ENCODE assay signal across 12 mouse cellular contexts in the genomic region with DNA sequence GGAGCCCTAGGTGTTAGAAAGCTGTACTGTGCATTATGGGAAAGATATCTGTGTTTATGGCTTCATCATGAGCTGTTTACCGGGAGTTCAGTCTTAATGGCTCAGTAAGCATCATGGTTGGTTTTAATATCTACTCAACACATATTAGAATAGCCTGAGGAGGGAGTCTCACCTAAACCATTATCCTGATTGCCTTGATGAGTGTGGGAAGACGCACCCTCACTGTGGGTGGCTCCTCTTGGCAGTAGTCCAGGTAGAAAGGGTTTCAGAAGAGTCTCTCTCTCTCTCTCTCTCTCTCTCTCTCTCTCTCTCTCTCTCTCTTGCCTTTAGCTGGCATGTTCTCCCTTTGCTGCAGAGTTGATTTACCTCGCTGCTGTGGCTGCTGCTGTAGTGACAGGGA. TPM values are rescaled to one million over a fixed set of nuclear protein-coding genes. Genes with fewer than 3 reads are reported as not detected.
"Had no signal": no experiment of that assay in that cellular context is flagged by ENCODE, and none has a peak within 500 bp of the region (broad histone marks: within the 10 kb centered on the region; RNA-seq: fewer than 3 reads in every experiment).

No protein-coding gene starts in this region.

- H3K36me3 ChIP-seq: limb, embryonic 12.5 days; stomach, embryonic 15.5 days had no signal

- H3K9ac ChIP-seq: limb, embryonic 12.5 days; liver, embryonic 14.5 days; stomach, embryonic 15.5 days had no signal

- DNase-seq: kidney, adult 2 months; kidney, postnatal 25 days; layer of hippocampus, postnatal 36 days; liver; lung, adult 18-20 months; midbrain, embryonic 14.5 days; right cerebral cortex, postnatal 14 days; thymus, postnatal 36 days had no signal

- H3K9me3 ChIP-seq: limb, embryonic 12.5 days; stomach, embryonic 15.5 days had no signal

- H3K4me3 ChIP-seq: limb, embryonic 12.5 days; stomach, embryonic 15.5 days had no signal

- H3K27me3 ChIP-seq: stomach, embryonic 15.5 days had no signal

- H3K27ac ChIP-seq: limb, embryonic 12.5 days; liver, embryonic 14.5 days; stomach, embryonic 15.5 days had no signal

- H3K4me1 ChIP-seq: limb, embryonic 12.5 days; stomach, embryonic 15.5 days had no signal

- H3K4me2 ChIP-seq: limb, embryonic 12.5 days; stomach, embryonic 15.5 days had no signal

RNA-seq across cellular contexts. Expression of gene Mal, which starts 34.4 kb away (rescaled TPM):
- total RNA-seq: megakaryocyte-erythroid progenitor cell, adult 5-6 weeks had no signal
